Mouse (Mus musculus): ENCODE data around the gene Kif26a.

Gene Kif26a

GRCm38 (mm10) chr12:112164840-112165219 is 18.8 kb downstream of the Kif26a start:
- DNase-seq (ENCODE audit: low read depth, low spot score): no peak

GRCm38 (mm10) chr12:112169240-112169639 is 23.2 kb downstream of the Kif26a start:
- no peak for DNase-seq (ENCODE audit: low read depth, low spot score)

- DNase-seq (ENCODE audit: low read depth, low spot score): no peak
Measured at GRCm38 (mm10) chr12:112170671-112171574, 24.9 kb downstream of the Kif26a start.

- no peak for DNase-seq (ENCODE audit: low read depth, low spot score)
Measured at GRCm38 (mm10) chr12:112171657-112172056, 25.6 kb downstream of the Kif26a start.

GRCm38 (mm10) chr12:112172214-112172613 is 26.2 kb downstream of the Kif26a start:
- no peak for DNase-seq (ENCODE audit: low read depth, low spot score)

GRCm38 (mm10) chr12:112177679-112178078 is 31.7 kb downstream of the Kif26a start:
- no peak for DNase-seq (ENCODE audit: low read depth, low spot score)

- no peak for DNase-seq (ENCODE audit: low read depth, low spot score)
Measured at GRCm38 (mm10) chr12:112179687-112180086, 33.7 kb downstream of the Kif26a start.

- no peak for DNase-seq (ENCODE audit: low read depth, low spot score)
Measured at GRCm38 (mm10) chr12:112181921-112182608, 36.1 kb downstream of the Kif26a start.

GRCm38 (mm10) chr12:112182609-112182955 is 36.6 kb downstream of the Kif26a start:
- no peak for DNase-seq (ENCODE audit: low read depth, low spot score)

GRCm38 (mm10) chr12:112183675-112184074 is 37.7 kb downstream of the Kif26a start:
- no peak for DNase-seq (ENCODE audit: low read depth, low spot score)

- no peak for DNase-seq (ENCODE audit: low read depth, low spot score)
Measured at GRCm38 (mm10) chr12:112184390-112184789, 38.4 kb downstream of the Kif26a start.

GRCm38 (mm10) chr12:112186899-112187298 is 40.9 kb downstream of the Kif26a start:
- no peak for DNase-seq (ENCODE audit: low read depth, low spot score)

- no peak for DNase-seq (ENCODE audit: low read depth, low spot score)
Measured at GRCm38 (mm10) chr12:112191753-112192152, 45.7 kb downstream of the Kif26a start.

- no peak for DNase-seq (ENCODE audit: low read depth, low spot score)
Measured at GRCm38 (mm10) chr12:112195019-112195418, 49.0 kb downstream of the Kif26a start.

GRCm38 (mm10) chr12:112196562-112196961 is 50.6 kb downstream of the Kif26a start:
- DNase-seq (ENCODE audit: low read depth, low spot score): no peak

- DNase-seq (ENCODE audit: low read depth, low spot score): no peak
Measured at GRCm38 (mm10) chr12:112199363-112199762, 53.4 kb downstream of the Kif26a start.

GRCm38 (mm10) chr12:112200045-112200444 is 54.0 kb downstream of the Kif26a start:
- DNase-seq (ENCODE audit: low read depth, low spot score): no peak

- DNase-seq (ENCODE audit: low read depth, low spot score): no peak
Measured at GRCm38 (mm10) chr12:112207163-112207562, 61.2 kb downstream of the Kif26a start.

- DNase-seq (ENCODE audit: low read depth, low spot score): no peak
Measured at GRCm38 (mm10) chr12:112207734-112208133, 61.7 kb downstream of the Kif26a start.

- no peak for DNase-seq (ENCODE audit: low read depth, low spot score)
Measured at GRCm38 (mm10) chr12:112210622-112211021, 64.6 kb downstream of the Kif26a start.

- DNase-seq (ENCODE audit: low read depth, low spot score): no peak
Measured at GRCm38 (mm10) chr12:112214441-112214857, 68.4 kb downstream of the Kif26a start.

- no peak for DNase-seq (ENCODE audit: low read depth, low spot score)
Measured at GRCm38 (mm10) chr12:112215545-112215944, 69.5 kb downstream of the Kif26a start.

- DNase-seq (ENCODE audit: low read depth, low spot score): no peak
Measured at GRCm38 (mm10) chr12:112217021-112217420, 71.0 kb downstream of the Kif26a start.

Measured in embryo, embryonic 11.5 days (tissue).